Mouse (Mus musculus) kidney, adult 2 months (tissue): Measurements from ENCODE around the gene Abcc8.

Experiments
- CTCF ChIP-seq: fragments of 200-500 bp; conservative IDR thresholded peaks from 2 replicates; pipeline ENCODE4 v1.5.1; 2011; ENCODE audit warnings: low read depth, mild to moderate bottlenecking, control low read depth, low read length, moderate library complexity, mixed read lengths; ENCODE audit not compliant: insufficient read depth, insufficient read length
- POLR2A ChIP-seq: fragments of 200-500 bp; IDR thresholded peaks from one replicate; pipeline ENCODE4 v1.6.1; 2011; ENCODE audit warnings: low read depth, low read length, control low read depth

DNA sequence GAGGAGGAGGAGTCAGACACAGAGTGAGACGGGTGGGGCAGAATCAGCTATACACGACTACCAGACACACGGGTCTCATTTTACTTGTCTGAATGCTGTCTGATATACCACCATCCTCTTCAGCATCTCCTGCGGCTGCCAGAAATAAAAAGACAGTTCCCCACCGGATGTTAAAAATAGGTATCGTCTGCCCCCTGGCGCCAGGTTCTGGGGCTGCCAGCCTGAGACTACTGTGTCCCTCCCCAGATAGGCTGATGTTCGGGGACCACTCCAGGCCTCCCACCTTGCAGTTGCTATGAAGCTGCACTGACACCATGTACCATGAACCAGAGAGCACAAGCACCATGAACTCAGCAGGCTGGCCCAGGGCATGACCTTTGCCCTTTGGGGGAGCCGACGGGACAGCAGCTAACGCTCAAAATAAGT, 24.2 kb upstream of the Abcc8 start:
- TF ChIP-seq POLR2A (no peak), CTCF (no peak; the same call in 1 of the 2 replicates)
